Mouse (Mus musculus) urinary bladder, adult 18-20 months (tissue): ENCODE measurements around the gene Alpk3.
"Not testable (repeated sequence)": the region's sequence is repeated elsewhere in the genome, so short reads cannot be mapped to it uniquely, and the experiment has no call there.

ENCODE experiments used
- DNase-seq, 2 experiments: peaks; one replicate each; pipeline ENCODE4 v3.0.0; 2022; ENCODE audit warnings: low spot score in 2 of 2, mixed read lengths in 2 of 2

Alpk3 gene

DNA sequence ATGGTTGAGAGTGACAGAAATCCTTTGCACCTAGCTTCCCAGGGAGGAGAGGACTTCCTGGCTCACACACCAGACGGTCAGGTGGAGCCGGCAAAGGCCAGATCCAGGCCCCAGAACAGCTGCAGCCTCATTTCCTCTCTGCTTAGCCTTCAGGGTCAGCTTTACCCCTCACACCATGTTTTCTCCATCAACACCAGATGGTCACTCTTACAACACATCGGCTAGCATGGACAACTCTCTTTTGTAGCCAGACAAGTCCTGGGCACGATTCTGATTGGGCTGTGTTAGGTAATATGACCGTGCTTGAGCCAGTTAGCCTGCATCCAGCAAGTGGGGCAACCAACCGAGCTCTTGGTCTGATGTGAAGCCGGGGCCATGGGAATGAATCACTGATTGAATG lies 74.5 kb downstream of the Alpk3 start:
- DNase-seq, result no peak

DNA sequence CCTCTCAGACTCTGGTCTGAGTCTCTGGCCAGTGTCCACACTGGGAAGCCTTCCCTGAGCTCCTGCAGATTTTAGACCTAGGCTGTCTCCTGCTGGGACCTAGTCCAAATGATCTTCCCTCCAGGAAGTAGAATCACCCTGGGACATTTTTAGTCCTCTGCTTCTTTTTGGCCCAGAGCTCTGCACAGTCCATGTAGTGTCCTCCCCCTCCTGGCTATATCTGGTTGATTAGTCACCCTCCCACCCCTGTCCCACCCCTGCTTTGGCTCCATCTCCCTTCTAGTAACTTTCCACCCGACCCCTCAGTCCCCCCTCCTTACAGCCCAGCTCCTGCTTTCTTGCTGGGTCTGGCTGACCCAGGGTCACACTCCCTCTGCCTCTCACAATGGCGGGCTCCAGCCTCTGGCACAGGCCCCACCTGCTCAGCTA lies 75.5 kb downstream of the Alpk3 start:
- peak in 1 of 2 experiments; percentile 31 for DNase-seq

DNA sequence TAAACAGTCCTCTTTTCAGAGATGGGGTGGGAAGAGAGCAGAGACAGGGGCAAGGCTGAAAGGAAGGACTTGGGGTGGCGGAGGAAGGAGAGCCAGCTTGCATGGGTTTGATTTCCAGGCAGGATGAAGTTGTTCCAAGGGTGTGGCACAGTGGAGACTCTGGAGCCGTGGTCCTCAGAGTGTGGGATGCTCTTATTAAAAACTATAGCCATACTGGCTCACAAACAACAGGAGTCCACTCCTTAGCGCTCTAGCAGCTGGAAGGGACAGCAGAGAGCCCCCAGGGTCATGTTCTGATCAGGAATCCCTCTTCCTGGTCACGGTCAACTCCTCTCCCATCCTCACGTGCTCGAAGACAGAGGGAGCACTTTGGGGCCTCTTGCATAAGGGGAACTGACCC lies 76.0 kb downstream of the Alpk3 start:
- DNase-seq, result no peak

DNA sequence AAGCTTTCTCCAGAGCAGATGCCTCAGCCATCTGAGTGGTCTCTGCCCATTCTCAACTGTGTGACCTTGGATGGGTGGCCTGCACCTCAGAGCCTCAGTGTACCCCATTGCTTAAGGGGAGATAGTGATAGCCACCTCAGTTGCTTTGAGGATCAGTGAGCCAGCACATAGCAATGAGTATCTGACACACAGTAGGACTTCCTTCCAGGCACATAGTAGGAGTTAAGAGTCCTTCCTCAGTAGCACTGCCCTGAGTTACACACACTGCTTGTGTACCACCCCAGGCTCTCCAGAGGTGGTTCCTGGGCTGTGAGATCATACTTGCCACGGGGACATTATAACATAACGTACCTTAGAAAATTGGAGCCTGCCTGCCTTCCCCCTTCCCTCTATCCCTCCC lies 76.5 kb downstream of the Alpk3 start:
- no peak for DNase-seq

DNA sequence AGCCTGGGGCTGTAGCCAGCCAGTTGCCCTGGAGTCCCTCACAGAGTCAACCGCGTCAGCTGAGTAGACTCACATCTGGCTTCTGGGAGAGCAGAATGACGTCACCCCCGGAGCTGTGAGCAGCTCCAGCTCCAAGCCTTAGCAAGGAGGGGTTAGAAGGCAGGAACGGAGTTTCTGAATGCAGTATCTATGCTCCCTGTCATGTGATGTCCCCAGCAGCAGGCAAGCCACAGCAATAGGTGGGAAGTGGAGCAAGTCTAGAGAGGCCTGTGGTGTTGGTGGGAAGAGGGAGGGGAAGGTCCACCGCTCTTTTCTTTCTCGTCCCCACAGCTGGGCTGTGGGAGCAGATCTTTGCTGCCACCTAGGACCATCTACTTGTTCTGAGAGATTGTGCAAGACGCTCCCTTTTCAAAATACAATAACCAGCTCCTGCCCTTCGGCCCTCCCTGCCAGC lies 77.2 kb downstream of the Alpk3 start:
- peak; percentile 21 to 53 for DNase-seq

DNA sequence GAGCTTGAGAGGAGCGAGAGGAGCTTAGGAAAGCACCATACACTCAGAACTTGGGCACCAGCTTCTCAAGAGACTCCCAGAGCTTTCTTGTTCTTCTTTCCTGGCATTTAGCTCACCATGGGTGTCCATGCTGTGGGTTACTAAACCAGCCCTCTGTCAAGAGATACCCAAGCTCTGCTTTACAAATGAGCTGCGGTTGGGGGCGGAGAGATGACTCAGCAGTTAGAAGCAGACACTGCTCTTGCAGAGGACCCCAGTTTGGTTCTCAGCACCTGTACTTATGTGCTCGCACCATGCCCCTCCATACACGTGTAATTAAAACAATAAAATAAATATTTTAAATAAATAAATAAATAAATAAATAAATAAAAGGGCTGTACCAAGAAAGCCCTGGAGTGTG lies 79.9 kb downstream of the Alpk3 start:
- DNase-seq, result no peak

DNA sequence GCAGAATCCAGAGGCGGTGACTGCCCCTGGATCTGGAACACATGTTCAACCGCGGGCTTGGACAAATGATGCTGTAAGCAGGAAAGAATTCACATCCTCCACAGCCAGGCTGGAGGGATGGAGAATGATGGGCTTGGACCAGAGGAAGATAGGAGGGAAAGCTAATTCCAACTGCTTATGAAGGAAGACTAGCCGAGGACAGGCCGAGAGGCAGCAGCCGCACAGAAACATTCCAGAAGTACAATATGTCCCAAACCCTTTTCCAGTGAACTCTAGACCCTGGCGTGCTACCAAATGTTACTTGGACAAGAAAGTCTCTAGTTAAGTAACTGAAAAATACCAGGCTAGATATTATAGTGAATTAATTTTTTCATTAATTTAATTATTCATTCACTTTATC lies 81.7 kb downstream of the Alpk3 start:
- DNase-seq, result peak in 1 of 2 experiments; percentile 48

DNA sequence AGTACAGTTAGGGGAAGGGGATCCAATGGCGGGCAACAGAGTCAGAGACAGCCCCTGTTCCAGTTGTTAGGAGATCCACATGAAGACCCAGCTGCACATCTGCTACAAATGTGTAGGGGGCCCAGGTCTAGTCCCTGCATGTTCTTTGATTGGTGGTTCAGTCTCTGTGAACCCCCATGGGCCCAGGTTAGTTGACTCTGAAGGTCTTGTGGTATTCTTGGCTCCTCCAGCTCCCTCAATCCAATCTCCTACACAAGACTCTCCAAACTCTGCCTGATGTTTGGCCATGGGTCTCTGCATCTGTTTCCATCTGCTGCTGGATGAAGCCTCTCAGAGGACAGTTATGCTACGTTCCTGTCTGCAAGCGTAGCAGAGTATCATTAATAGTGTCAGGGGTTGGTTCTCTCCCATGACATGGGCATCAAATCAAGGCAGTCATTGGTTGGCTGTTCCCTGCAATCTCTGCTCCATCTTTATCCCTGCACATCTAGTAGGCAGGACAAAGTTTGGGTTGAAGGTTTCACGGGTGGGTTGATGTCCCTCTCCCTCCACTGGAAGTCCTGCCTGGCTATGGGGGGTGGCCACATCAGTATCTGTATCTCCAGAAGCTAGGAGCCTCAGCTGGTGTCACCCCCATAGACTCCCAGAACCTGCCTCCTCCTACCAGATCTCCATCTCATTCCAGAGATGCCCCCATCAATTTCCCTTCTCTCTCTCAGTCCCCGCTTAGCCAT lies 82.4 kb downstream of the Alpk3 start:
- no peak for DNase-seq

DNA sequence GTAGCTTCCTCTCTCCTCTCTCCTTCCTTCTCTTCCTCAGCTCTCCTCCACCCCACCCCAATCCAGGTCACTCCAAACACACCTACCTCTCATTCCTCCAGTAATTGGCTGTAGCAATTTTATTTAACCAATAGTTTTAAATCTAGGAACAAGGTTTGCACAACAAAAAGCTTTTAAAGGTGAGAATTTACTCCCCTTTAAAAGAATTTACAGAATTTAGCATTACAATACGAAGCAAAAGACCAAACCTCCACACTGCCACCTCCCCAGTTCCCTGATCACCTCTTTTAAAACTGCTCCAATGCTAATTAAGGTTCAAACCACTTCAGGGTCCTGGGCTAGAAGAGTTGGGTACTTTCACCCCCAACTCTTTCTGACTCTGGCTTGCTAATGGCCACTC lies 84.1 kb downstream of the Alpk3 start:
- no peak for DNase-seq

DNA sequence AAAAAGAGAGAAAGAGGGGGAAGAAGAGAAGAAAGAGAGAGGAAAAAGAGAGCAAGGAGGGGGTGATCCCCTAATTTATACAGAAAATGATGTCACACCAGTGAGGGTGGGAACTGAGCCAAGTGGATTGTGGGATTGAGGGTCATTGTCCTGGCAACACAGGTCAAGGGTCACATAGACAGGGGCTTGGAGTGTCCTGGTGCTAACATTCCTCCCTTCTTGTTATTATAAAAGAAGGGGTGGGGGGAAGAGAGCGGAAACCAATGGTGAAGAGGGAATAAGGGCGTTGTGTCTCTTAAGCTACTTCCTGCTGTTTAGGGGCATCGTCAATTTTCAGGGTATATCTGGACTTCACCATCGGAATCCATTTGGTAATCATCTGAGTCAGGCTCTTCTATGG lies 85.7 kb downstream of the Alpk3 start:
- not testable (repeated sequence) for DNase-seq

DNA sequence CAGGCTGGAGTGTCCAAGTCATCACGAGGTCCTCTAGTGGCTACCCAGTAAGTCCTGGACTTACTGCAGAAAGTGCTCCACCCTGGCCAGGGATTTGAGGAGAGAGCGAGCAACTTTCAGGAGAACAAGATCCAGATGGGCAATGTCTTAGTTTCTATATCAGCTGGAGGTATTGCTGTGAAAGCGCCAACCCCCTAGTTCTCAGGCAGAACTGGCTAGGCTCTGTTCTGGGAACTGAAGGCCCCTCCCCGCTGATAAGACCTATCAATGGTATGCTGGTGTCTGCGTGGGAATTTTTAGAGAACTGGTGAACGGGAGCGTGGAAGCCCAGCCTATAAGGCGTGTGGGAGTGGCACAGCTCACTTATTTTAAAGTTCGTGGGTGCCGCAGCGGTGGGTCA lies 92.4 kb downstream of the Alpk3 start:
- no peak for DNase-seq

DNA sequence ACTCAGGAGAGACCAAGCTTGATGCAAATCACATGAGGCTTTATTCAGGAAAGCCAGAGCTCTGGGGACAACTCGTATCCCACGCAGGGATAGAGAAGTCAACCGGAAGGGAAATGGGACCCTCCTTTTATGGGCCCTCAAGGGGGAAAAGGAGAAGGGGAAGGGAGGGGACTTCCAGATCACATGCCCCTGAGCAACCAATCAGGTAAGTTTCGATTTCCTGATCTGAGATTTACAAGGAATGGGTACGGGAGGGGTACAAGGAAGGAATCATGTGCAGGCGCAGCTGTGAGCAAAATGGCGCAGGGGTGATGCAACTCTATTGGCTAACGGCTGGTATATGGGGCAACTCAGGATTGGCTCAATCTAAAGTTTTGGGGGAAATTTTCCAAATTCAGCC lies 93.8 kb downstream of the Alpk3 start:
- no peak for DNase-seq

DNA sequence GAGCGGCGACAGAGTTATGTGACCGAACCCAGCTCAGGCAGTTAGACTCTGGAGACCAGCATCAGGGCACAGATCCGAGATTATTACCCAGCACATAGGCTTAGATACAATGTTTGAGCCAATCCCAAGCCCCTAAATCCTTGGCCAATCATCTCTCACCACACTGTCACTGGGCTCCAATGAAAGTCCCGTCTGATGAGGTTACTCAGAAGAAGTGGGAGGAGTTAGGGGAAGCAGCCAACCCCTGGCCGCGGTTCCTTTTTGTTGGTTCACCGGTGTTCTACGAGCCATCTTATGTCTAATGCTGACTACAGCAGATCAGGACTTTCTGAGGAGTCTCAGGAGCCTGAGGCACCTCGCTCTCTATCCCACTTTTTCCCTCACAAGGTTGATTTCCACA lies 94.9 kb downstream of the Alpk3 start:
- no peak for DNase-seq

DNA sequence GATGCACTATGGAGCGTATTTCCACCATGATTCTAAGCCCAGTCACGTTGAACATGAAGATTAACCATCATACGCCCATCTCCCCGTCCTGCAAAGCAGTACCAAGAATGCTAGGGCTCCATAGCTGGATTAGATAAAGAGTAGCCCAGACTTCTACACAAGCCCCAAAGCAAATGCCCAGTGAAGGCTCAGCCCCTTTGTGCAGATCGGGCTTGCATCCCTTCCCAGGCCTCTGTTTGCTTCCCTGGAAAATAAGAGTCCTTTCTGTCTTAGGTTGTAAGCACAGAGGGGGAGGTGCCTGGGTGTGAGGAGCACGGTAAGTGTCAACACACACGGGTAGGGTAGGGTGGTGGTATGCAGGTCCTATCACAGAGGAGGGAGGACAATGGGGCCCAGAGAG lies 95.4 kb downstream of the Alpk3 start:
- DNase-seq, result no peak

DNA sequence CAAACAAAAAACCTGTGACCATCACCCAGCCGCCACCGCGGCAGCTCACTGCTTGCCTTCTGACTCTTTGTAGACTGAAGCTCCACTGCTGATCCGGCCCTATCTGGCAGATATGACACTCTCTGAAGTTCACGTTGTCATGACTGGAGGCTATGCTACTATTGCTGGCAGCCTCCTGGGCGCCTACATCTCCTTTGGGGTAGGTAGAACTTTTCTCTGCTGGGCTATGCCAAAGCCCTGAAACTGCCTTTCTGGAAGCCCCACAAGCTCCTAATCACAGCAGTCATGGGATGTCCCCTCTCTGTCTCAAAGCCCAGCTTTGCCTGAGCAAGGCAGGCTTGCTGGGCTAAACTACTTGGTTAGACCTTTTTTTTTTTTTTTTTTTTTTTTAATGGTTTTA lies 95.9 kb downstream of the Alpk3 start:
- DNase-seq, result no peak

DNA sequence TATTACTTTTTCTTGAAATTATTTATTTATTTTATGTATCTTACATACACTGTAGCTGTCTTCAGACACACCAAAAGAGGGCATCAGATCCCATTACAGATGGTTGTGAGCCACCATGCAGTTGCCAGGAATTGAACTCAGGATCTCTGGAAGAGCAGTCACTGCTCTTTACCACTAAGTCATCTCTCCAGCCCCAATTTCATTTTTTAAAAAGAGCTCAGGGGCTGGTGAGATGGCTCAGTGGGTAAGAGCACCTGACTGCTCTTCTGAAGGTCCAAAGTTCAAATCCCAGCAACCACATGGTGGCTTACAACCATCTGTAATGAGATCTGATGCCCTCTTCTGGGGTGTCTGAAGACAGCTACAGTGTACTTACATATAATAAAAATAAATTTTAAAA lies 96.8 kb downstream of the Alpk3 start:
- DNase-seq, result not testable (repeated sequence)

DNA sequence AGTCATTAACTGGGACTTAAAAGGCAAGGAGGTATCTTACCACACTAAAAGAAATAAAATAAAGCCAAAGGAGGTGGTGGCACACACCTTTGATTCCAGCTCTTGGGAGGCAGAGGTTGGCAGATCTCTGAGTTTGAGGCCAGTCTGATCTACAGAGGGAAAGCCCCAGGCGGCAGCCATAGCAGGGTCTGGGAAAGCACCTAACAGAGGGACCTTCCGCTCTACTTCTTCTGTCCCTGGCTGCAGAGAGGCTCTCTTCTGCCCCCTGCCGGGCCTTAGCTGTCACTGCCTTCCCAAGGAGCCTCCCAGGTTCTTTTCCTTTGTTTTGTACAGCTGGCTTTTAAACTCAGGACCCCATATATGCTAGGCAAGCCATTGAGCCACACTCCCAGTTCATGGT lies 97.6 kb downstream of the Alpk3 start:
- no peak for DNase-seq
